Mouse (Mus musculus) G1E (cell line): ENCODE results near the gene Borcs8.

Experiments used
- CTCF ChIP-seq: IDR thresholded peaks from 2 replicates; pipeline ENCODE4 v1.5.1; 2012; ENCODE audit warnings: low read depth, low read length, inconsistent platforms, mixed read lengths
- POLR2AphosphoS5 ChIP-seq: IDR thresholded peaks from 2 replicates; pipeline ENCODE4 v1.6.1; 2012; ENCODE audit warnings: low read depth, low read length, inconsistent platforms; ENCODE audit not compliant: insufficient replicate concordance

- TF ChIP-seq POLR2AphosphoS5 (no peak), CTCF (no peak)
Measured at GRCm38 (mm10) chr8:70134931-70135330, 4.4 kb upstream of the Borcs8 start.
